Comparison of ENCODE assay signal across 8 mouse cellular contexts in genomic region chr4:136469941-136470346, GRCm38 (mm10). TPM values are rescaled to one million over a fixed set of nuclear protein-coding genes. Genes with fewer than 3 reads are reported as not detected.
DNase-seq lines count a peak whose midpoint lies in the region; ATAC-seq and TF ChIP-seq lines count a peak whose summit lies in the region.

No protein-coding gene starts in this region.

- H3K9me3 ChIP-seq in MEL (replicated peaks; ENCODE audit: insufficient read depth, low read length) = no peaks in the 10 kb centered on the region
- no peaks in the 10 kb centered on the region for H3K9me3 ChIP-seq in forebrain, embryonic 14.5 days (replicated peaks; ENCODE audit: control insufficient read depth, low read length)
- no peaks in the 10 kb centered on the region for H3K9me3 ChIP-seq in neural tube, embryonic 12.5 days

- no peak for TF ChIP-seq POLR2A in heart, adult 2 months (IDR thresholded peaks at IDR 0.05; ENCODE audit: insufficient read depth, low read depth, low read length)
- TF ChIP-seq POLR2A in MEL (IDR thresholded peaks at IDR 0.05; ENCODE audit: control insufficient read depth in 1 of 2, insufficient read depth in 1 of 2, low read depth in 1 of 2, low read length in 2 of 2, poor library complexity in 1 of 2) = no peak

- no peak for TF ChIP-seq EP300 in heart, adult 2 months (IDR thresholded peaks at IDR 0.05; ENCODE audit: insufficient read depth, low read depth, low read length)
- TF ChIP-seq EP300 in MEL (IDR thresholded peaks at IDR 0.05; ENCODE audit: low read depth in 1 of 2, low read length in 2 of 2) = no peak

- under 1% methylated on average over 50 of the region's 55 CpGs for WGBS in heart, adult 2 months
- 0% methylated on average over 18 of the region's 55 CpGs for WGBS in forebrain, embryonic 14.5 days
- under 1% methylated on average over 45 of the region's 55 CpGs for WGBS in neural tube, embryonic 12.5 days

- no peaks in the 10 kb centered on the region for H3K27me3 ChIP-seq in heart, adult 2 months (ENCODE audit: control insufficient read depth, insufficient read depth, low read length)
- no peaks in the 10 kb centered on the region for H3K27me3 ChIP-seq in MEL (ENCODE audit: control insufficient read depth in 1 of 2, insufficient read depth in 2 of 2, low read length in 2 of 2)
- H3K27me3 ChIP-seq in forebrain, embryonic 14.5 days (replicated peaks; ENCODE audit: control insufficient read depth, insufficient read depth, low read length) = no peaks in the 10 kb centered on the region
- H3K27me3 ChIP-seq in neural tube, embryonic 12.5 days (replicated peaks) = no peaks in the 10 kb centered on the region

- H3K4me2 ChIP-seq in forebrain, embryonic 14.5 days (ENCODE audit: low read length) = peak overlapping the region; percentile 73
- H3K4me2 ChIP-seq in neural tube, embryonic 12.5 days (replicated peaks) = peak overlapping the region; percentile 74

- TF ChIP-seq RAD21 in MEL (IDR thresholded peaks at IDR 0.05; ENCODE audit: low read depth, low read length) = no peak

- H3K4me1 ChIP-seq in heart, adult 2 months (ENCODE audit: control insufficient read depth, insufficient read depth, low read length) = peaks cover 18% of the 10 kb centered on the region
- peaks cover 9 to 18% of the 10 kb centered on the region in 2 experiments for H3K4me1 ChIP-seq in MEL (ENCODE audit: control insufficient read depth in 1 of 2, insufficient read depth in 2 of 2, low read length in 2 of 2)
- H3K4me1 ChIP-seq in forebrain, embryonic 14.5 days (ENCODE audit: control insufficient read depth, insufficient read depth, low read length) = peaks cover 14% of the 10 kb centered on the region
- peaks cover 26% of the 10 kb centered on the region for H3K4me1 ChIP-seq in neural tube, embryonic 12.5 days

- TF ChIP-seq CTCF in heart, adult 2 months (IDR thresholded peaks at IDR 0.05) = no peak
- no peak for TF ChIP-seq CTCF in MEL (IDR thresholded peaks at IDR 0.05 in 2 of 3, conservative IDR thresholded peaks at IDR 0.05 in 1 of 3; ENCODE audit: control insufficient read depth in 1 of 3, insufficient read depth in 1 of 3, low read depth in 2 of 3, low read length in 3 of 3, poor library complexity in 1 of 3, severe bottlenecking in 1 of 3)

- H3K36me3 ChIP-seq in heart, adult 2 months (ENCODE audit: control insufficient read depth, insufficient read depth, low read length) = peaks cover 16% of the 10 kb centered on the region; the same call in 1 of the 2 replicates
- peaks cover 0 to 20% of the 10 kb centered on the region in 2 experiments; a peak in 2 of 4 replicates for H3K36me3 ChIP-seq in MEL (ENCODE audit: control insufficient read depth in 1 of 2, insufficient read depth in 2 of 2, low read length in 2 of 2)
- no peaks in the 10 kb centered on the region for H3K36me3 ChIP-seq in forebrain, embryonic 14.5 days (ENCODE audit: control insufficient read depth, insufficient read depth, low read length)
- H3K36me3 ChIP-seq in neural tube, embryonic 12.5 days = no peaks in the 10 kb centered on the region

- H3K9ac ChIP-seq in heart, adult 2 months (ENCODE audit: low read depth, low read length) = peak overlapping the region; percentile 94
- peak overlapping the region; percentile 91 for H3K9ac ChIP-seq in MEL (ENCODE audit: control insufficient read depth, low read depth, low read length, poor library complexity, severe bottlenecking)
- peak overlapping the region; percentile 88 for H3K9ac ChIP-seq in forebrain, embryonic 14.5 days (ENCODE audit: low read length)
- peak overlapping the region; percentile 90 for H3K9ac ChIP-seq in neural tube, embryonic 12.5 days

- intact Hi-C loops in heart, adult 2 months (cut with DNase I) = loop anchor here (10.0 kb wide), 1 partner anchor 185 kb away; the partner anchor contains the start of gene Zfp46

- peak; percentile 80 for ATAC-seq in forebrain, embryonic 14.5 days
- ATAC-seq in neural tube, embryonic 12.5 days (ENCODE audit: low FRiP score, low read depth) = peak; percentile 80
- ATAC-seq in monocyte, adult 5-6 weeks (replicated peaks; ENCODE audit: insufficient number of reproducible peaks, low FRiP score, low TSS enrichment, poor library complexity, severe bottlenecking) = no peak

- H3K4me3 ChIP-seq in heart, adult 2 months = peak overlapping the region; percentile 94
- peak overlapping the region; percentile 74 to 82 for H3K4me3 ChIP-seq in MEL (ENCODE audit: control insufficient read depth in 1 of 2, insufficient read depth in 1 of 2, low read depth in 2 of 2, low read length in 2 of 2)
- H3K4me3 ChIP-seq in forebrain, embryonic 14.5 days (ENCODE audit: low read depth, low read length) = peak overlapping the region; percentile 86
- peak overlapping the region; percentile 93 for H3K4me3 ChIP-seq in neural tube, embryonic 12.5 days

- DNase-seq in heart, adult 2 months = no peak
- no peak for DNase-seq in heart, adult 8-10 months (ENCODE audit: low spot score)
- DNase-seq in MEL (ENCODE audit: low read depth, low spot score) (peak; percentile 72), liver (peak; percentile 39)
- peak; percentile 83 for DNase-seq in forebrain, embryonic 14.5 days (ENCODE audit: low spot score)
- DNase-seq in ovary, postnatal 36 days (ENCODE audit: low spot score) = no peak

- H3K79me2 ChIP-seq in heart, adult 2 months (replicated peaks; ENCODE audit: control insufficient read depth, insufficient read depth, low read length) = peaks cover 1% of the 10 kb centered on the region; the same call in 1 of the 2 replicates
- H3K79me2 ChIP-seq in MEL (ENCODE audit: control insufficient read depth, insufficient read depth, low read length, poor library complexity) = peaks cover 17% of the 10 kb centered on the region

- H3K27ac ChIP-seq in heart, adult 2 months = peak overlapping the region; percentile 92
- peak overlapping the region; percentile 57 for H3K27ac ChIP-seq in MEL (ENCODE audit: control insufficient read depth, low read depth, low read length)
- peak overlapping the region; percentile 97 for H3K27ac ChIP-seq in forebrain, embryonic 14.5 days (ENCODE audit: low read depth, low read length)
- peak overlapping the region; percentile 94 for H3K27ac ChIP-seq in neural tube, embryonic 12.5 days

TF ChIP-seq in MEL, 35 proteins besides CTCF, POLR2A, EP300 and RAD21:
- peak; percentile 83 for TF ChIP-seq ZNF384 (IDR thresholded peaks at IDR 0.05; ENCODE audit: low read depth, low read length)
- no peak for TF ChIP-seq MAX (IDR thresholded peaks at IDR 0.05; ENCODE audit: low read length)
- no peak for TF ChIP-seq CHD1 (IDR thresholded peaks at IDR 0.05; ENCODE audit: low read depth, low read length)
- 0 out of 2 replicates have a peak, but pooled peaks have one; percentile 9 for TF ChIP-seq UBTF (IDR thresholded peaks at IDR 0.05; ENCODE audit: borderline replicate concordance, insufficient read depth, low read depth, low read length)
- no peak for TF ChIP-seq MEF2A (IDR thresholded peaks at IDR 0.05; ENCODE audit: extremely low read depth, insufficient replicate concordance, low read depth, low read length, poor library complexity, severe bottlenecking)
- TF ChIP-seq SIN3A (IDR thresholded peaks at IDR 0.05; ENCODE audit: low read length) = no peak
- no peak for TF ChIP-seq NELFE (IDR thresholded peaks at IDR 0.05; ENCODE audit: low read depth, low read length)
TF ChIP-seq in MEL: peak in this region for 2.

RNA-seq across cellular contexts. Expression of gene Luzp1, which starts 0.4 kb away (rescaled TPM):
- 10 to 100 TPM; 36.5 to 37.8 TPM for total RNA-seq in heart, adult 2 months (2021)
- polyA plus RNA-seq in heart, adult 2 months (2012; rRNA removed) = 11.0 and 21.4 TPM in 2 replicates
- 10 to 100 TPM; 28.3 to 48.0 (median 38.1) TPM for total RNA-seq in heart, adult 8-10 months (2022)
- total RNA-seq in MEL (2012; rRNA removed) = 7.3 and 7.5 TPM in 2 replicates
- polyA plus RNA-seq in MEL (2012; ENCODE audit: insufficient read depth in 1 of 2, insufficient read length in 2 of 2, low read depth in 1 of 2, low replicate concordance in 2 of 2, missing spikeins in 1 of 2) = 10 to 100 TPM in 1 of 2 experiments, not detected in 1; 13.4 TPM
- 41.7 and 53.3 TPM in 2 replicates for polyA plus RNA-seq in forebrain, embryonic 14.5 days (2014; fragmentation: Nextera tagmentation; extraction: Ambion mirVana)
- polyA plus RNA-seq in neural tube, embryonic 12.5 days (2016; fragmentation: Nextera tagmentation; extraction: Ambion mirVana) = 82.1 and 90.8 TPM in 2 replicates
- total RNA-seq in monocyte, adult 5-6 weeks (2017) = 9.5 to 22.4 TPM (median 11.4 TPM) in 3 replicates

RNA-seq across cellular contexts. Expression of gene 6030445D17Rik, which starts 7.9 kb away (rescaled TPM):
- under 1 TPM; 0.31 to 0.45 TPM for total RNA-seq in heart, adult 2 months (2021)
- polyA plus RNA-seq in heart, adult 2 months (2012; rRNA removed) = 0.27 and 0.56 TPM in 2 replicates
- under 1 TPM in 3 of 4 experiments, not detected in 1; 0.24 to 0.60 (median 0.41) TPM for total RNA-seq in heart, adult 8-10 months (2022)
- 0.26 and 0.46 TPM in 2 replicates for total RNA-seq in MEL (2012; rRNA removed)
- under 1 TPM in 1 of 2 experiments, not detected in 1; 0.77 TPM for polyA plus RNA-seq in MEL (2012; ENCODE audit: insufficient read depth in 1 of 2, insufficient read length in 2 of 2, low read depth in 1 of 2, low replicate concordance in 2 of 2, missing spikeins in 1 of 2)
- 0.32 TPM in 1 of 2 replicates, not detected in the other for polyA plus RNA-seq in forebrain, embryonic 14.5 days (2014; fragmentation: Nextera tagmentation; extraction: Ambion mirVana)
- 0.32 TPM in 1 of 2 replicates, not detected in the other for polyA plus RNA-seq in neural tube, embryonic 12.5 days (2016; fragmentation: Nextera tagmentation; extraction: Ambion mirVana)
- not detected in 3 replicates for total RNA-seq in monocyte, adult 5-6 weeks (2017)

RNA-seq across cellular contexts. Expression of gene Htr1d, which starts 46.6 kb away (rescaled TPM):
- total RNA-seq in heart, adult 2 months (2021) = not detected
- polyA plus RNA-seq in heart, adult 2 months (2012; rRNA removed) = 0.04 and 0.09 TPM in 2 replicates
- total RNA-seq in heart, adult 8-10 months (2022) = not detected
- total RNA-seq in MEL (2012; rRNA removed) = not detected in 2 replicates
- polyA plus RNA-seq in MEL (2012; ENCODE audit: insufficient read depth in 1 of 2, insufficient read length in 2 of 2, low read depth in 1 of 2, low replicate concordance in 2 of 2, missing spikeins in 1 of 2) = not detected
- polyA plus RNA-seq in forebrain, embryonic 14.5 days (2014; fragmentation: Nextera tagmentation; extraction: Ambion mirVana) = 0.59 and 0.84 TPM in 2 replicates
- polyA plus RNA-seq in neural tube, embryonic 12.5 days (2016; fragmentation: Nextera tagmentation; extraction: Ambion mirVana) = 0.31 and 0.58 TPM in 2 replicates
- not detected in 3 replicates for total RNA-seq in monocyte, adult 5-6 weeks (2017)

Comparison
In these comparisons a context has a peak if more than half of its experiments do, and no peak if none do; other contexts are left out.
1. DNase-seq: peak in MEL (single experiment), forebrain, embryonic 14.5 days (single experiment) and liver (single experiment); none in heart, adult 2 months (0 of 2), heart, adult 8-10 months (single experiment) and ovary, postnatal 36 days (single experiment).
2. Peak in every context shown above with its lines, with median percentiles within 50 percentile points of each other: H3K27ac ChIP-seq, H3K4me3 ChIP-seq and H3K9ac ChIP-seq.